Mouse (Mus musculus) kidney, adult 2 months (tissue): ENCODE data around the gene Cers6.

Experiments used
- CTCF ChIP-seq: fragments of 200-500 bp; conservative IDR thresholded peaks from 2 replicates; pipeline ENCODE4 v1.5.1; 2011; ENCODE audit warnings: low read depth, mild to moderate bottlenecking, control low read depth, low read length, moderate library complexity, mixed read lengths; ENCODE audit not compliant: insufficient read depth, insufficient read length
- POLR2A ChIP-seq: fragments of 200-500 bp; IDR thresholded peaks from one replicate; pipeline ENCODE4 v1.6.1; 2011; ENCODE audit warnings: low read depth, low read length, control low read depth

- TF ChIP-seq POLR2A (no peak), CTCF (no peak)
Measured at GRCm38 (mm10) chr2:69119718-69120117, 258.5 kb downstream of the Cers6 start.
